Mouse (Mus musculus): ENCODE data around the gene Nlgn2. TPM values are rescaled to one million over a fixed set of nuclear protein-coding genes. Genes with fewer than 3 reads are reported as not detected.

The Nlgn2 gene
- 126 and 130 TPM in 2 replicates for total RNA-seq (2014; rRNA removed)
- 20.8 and 22.3 TPM in 2 replicates for polyA plus RNA-seq (2015; fragmentation: Nextera tagmentation; extraction: Ambion mirVana)

DNA sequence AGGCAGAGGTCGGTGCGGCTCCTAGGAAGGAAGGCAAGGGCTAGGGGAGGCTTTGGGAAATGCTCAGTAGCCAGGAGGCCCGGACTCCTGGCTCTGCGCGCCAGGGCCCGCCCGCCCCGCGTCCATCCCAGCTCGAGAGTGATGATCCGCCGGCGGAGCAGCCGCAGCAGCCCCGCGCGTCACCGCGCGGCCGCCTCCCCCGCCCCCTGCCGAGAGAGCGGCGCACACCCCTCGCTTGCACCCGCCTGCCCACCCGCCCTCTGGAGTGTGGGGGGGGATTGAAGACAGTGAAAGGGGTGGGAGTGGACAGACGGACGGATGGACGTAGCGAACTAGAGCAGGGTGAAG lies at the start of gene Nlgn2:
Gene Nlgn2, minus strand, starts transcription at position 181 of the 348 bp plus-strand sequence.
- Histone ChIP-seq H3K9me3 (ENCODE audit: low read length) (no peaks in the 10 kb centered on the region), H3K4me3 (ENCODE audit: low read length) (peak within 1 kb of the TSS; percentile 72), H3K4me1 (ENCODE audit: insufficient read depth, low read length) (peaks cover 14% of the 10 kb centered on the region), H3K4me2 (ENCODE audit: low read depth, low read length) (peak within 1 kb of the TSS; percentile 86), H3K27ac (peak within 1 kb of the TSS; percentile 88), H3K36me3 (ENCODE audit: insufficient read depth, low read length) (peaks cover 7% of the 10 kb centered on the region), H3K27me3 (ENCODE audit: insufficient read depth, low read length) (no peaks in the 10 kb centered on the region), H3K9ac (replicated peaks; ENCODE audit: low read length) (peak within 1 kb of the TSS; percentile 79)
- peak; percentile 14; the same call in 1 of the 2 replicates for TF ChIP-seq CTCF (IDR thresholded peaks at IDR 0.05; ENCODE audit: low read depth)
- WGBS, result 0% methylated on average over 32 of the region's 32 CpGs
- DNase-seq (ENCODE audit: low spot score), result peak; percentile 93
- no peak for ATAC-seq

DNA sequence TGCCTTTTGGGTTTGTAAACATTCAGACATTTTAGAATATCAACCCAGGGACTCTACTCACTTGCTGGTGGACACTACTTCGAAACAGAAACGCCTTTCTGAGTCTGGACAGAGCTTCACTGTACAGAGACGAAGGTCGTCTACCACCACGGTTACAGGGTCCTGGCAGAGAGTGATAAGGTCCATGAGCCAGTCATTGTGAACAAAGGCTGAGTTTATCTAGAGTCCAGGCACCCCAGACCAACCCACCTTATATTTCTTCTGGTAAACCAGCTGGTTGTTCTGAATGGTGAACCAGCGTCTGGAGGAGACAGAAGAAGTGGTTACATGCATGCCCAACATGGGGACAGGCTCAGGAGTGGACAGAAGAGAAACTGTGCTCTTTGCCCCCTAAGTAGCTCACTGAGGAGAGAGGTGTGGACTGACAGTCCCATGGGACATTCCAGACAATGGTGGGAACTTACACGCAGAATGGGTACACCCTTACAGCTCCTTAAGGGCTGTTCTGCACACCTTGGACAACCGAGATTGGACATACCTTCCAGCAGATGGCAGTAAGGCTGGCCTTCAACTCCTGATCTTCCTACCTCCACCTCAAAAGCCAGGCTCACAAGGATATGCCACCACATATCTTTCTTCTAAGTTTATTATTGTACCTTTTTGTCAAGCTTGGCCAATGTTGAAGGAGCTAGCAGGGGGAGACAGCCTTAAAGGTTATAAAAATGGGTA lies 49.5 kb upstream of the Nlgn2 start:
- 76% methylated on average over 8 of the region's 8 CpGs for WGBS
- no peak overlapping the region for H3K4me3 ChIP-seq (ENCODE audit: low read length)
- no peak for ATAC-seq
- H3K9me3 ChIP-seq (ENCODE audit: low read length), result no peaks in the 10 kb centered on the region
- no peak overlapping the region for H3K27ac ChIP-seq
- peak; percentile 42 for TF ChIP-seq CTCF (IDR thresholded peaks at IDR 0.05; ENCODE audit: low read depth)
- no peak for DNase-seq (ENCODE audit: low spot score)
- H3K4me1 ChIP-seq (ENCODE audit: insufficient read depth, low read length), result no peaks in the 10 kb centered on the region
- H3K36me3 ChIP-seq (ENCODE audit: insufficient read depth, low read length), result no peaks in the 10 kb centered on the region
- H3K27me3 ChIP-seq (ENCODE audit: insufficient read depth, low read length), result no peaks in the 10 kb centered on the region
- H3K9ac ChIP-seq (replicated peaks; ENCODE audit: low read length), result no peak overlapping the region
- no peak overlapping the region for H3K4me2 ChIP-seq (ENCODE audit: low read depth, low read length)

DNA sequence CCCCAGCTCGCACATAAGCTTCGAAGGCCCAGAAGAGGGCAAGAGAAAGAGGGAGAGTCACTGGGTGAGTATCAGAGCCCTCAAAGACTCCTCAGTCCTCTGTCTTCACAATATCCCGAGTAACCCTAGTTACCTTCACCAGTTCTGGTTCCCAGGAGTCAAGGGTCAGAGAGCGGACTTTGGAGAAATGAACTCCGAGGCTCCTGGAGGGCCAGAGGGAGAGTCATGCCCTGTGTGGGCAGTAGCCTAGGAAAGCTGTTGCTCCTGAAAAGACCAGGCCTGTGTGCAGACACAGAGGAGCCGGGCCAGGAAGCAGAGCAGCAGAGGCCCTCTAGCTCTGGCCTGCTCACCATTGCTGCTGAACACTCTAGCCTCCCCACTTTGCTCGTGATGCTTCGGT lies 47.1 kb upstream of the Nlgn2 start:
- 81% methylated on average over 8 of the region's 8 CpGs for WGBS
- ATAC-seq, result no peak

DNA sequence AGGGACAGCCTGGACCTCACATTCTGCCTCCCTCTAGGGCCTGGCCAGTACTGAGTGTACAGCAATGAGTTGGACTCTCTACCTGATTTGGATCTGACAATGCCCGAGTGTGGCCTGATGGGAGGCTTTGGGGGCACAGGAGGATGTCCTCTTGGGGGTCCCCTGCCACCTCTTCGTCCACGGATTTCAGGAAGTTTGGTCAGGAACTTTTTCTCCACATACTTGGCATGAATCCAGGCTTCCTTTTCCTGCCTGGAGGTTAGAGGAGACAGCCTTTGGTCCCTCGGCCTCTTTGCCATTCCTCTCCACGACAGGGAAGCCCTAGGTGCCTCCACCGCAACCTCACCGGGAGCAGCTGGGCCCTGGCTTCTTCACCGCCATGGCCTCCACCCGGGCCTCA lies 46.7 kb upstream of the Nlgn2 start:
- ATAC-seq, result no peak
- no peaks in the 10 kb centered on the region for H3K27me3 ChIP-seq (ENCODE audit: insufficient read depth, low read length)
- H3K4me1 ChIP-seq (ENCODE audit: insufficient read depth, low read length), result no peaks in the 10 kb centered on the region
- no peak overlapping the region for H3K4me2 ChIP-seq (ENCODE audit: low read depth, low read length)
- H3K36me3 ChIP-seq (ENCODE audit: insufficient read depth, low read length), result no peaks in the 10 kb centered on the region
- H3K4me3 ChIP-seq (ENCODE audit: low read length), result no peak overlapping the region
- no peak overlapping the region for H3K27ac ChIP-seq
- no peaks in the 10 kb centered on the region for H3K9me3 ChIP-seq (ENCODE audit: low read length)
- H3K9ac ChIP-seq (replicated peaks; ENCODE audit: low read length), result no peak overlapping the region
- WGBS, result 74% methylated on average over 9 of the region's 9 CpGs
- DNase-seq (ENCODE audit: low spot score), result no peak
- TF ChIP-seq CTCF (IDR thresholded peaks at IDR 0.05; ENCODE audit: low read depth), result no peak

More for the DNA sequence above, 47.1 kb upstream of the Nlgn2 start:
- Histone ChIP-seq H3K27ac (no peak overlapping the region), H3K4me1 (ENCODE audit: insufficient read depth, low read length) (no peaks in the 10 kb centered on the region), H3K36me3 (ENCODE audit: insufficient read depth, low read length) (no peaks in the 10 kb centered on the region), H3K4me3 (ENCODE audit: low read length) (no peak overlapping the region), H3K27me3 (ENCODE audit: insufficient read depth, low read length) (no peaks in the 10 kb centered on the region), H3K9me3 (ENCODE audit: low read length) (no peaks in the 10 kb centered on the region), H3K4me2 (ENCODE audit: low read depth, low read length) (no peak overlapping the region), H3K9ac (replicated peaks; ENCODE audit: low read length) (no peak overlapping the region)
- TF ChIP-seq CTCF (IDR thresholded peaks at IDR 0.05; ENCODE audit: low read depth), result no peak
- DNase-seq (ENCODE audit: low spot score), result no peak

DNA sequence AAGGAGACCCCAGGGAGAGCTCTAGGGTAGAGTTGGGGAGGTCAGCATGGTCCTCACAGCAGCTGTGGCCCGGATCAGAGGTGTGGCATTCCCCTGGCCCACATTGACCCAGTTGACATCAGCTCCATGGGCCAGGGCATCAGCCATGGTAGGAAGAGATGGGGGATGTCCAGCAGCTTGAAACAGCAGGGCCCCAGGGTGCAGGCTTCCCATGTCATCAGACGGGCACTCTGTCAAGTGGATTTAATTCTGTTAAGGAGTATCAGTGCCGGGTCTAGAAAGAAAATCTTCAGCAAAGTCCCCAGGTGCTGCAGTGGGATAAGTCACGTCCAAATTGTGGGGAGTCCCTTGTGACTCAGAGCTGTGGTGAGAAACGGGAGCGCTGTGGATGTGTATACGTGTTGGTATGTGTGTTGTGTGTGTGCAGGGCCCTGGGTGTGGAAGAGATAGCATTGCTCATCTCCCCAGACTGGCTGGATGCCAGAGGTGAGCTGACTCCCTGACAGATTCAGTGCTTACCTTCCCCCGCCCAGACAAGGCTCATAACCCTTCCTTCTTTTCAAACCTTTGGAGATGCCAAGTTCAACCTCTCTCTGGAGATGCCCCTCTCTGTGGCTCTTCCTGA lies 46.1 kb upstream of the Nlgn2 start:
- Histone ChIP-seq H3K27ac (no peak overlapping the region), H3K4me2 (ENCODE audit: low read depth, low read length) (no peak overlapping the region), H3K9ac (replicated peaks; ENCODE audit: low read length) (no peak overlapping the region), H3K4me3 (ENCODE audit: low read length) (no peak overlapping the region), H3K27me3 (ENCODE audit: insufficient read depth, low read length) (no peaks in the 10 kb centered on the region), H3K9me3 (ENCODE audit: low read length) (no peaks in the 10 kb centered on the region), H3K4me1 (ENCODE audit: insufficient read depth, low read length) (no peaks in the 10 kb centered on the region), H3K36me3 (ENCODE audit: insufficient read depth, low read length) (no peaks in the 10 kb centered on the region)
- 86% methylated on average over 8 of the region's 8 CpGs for whole genome bisulfite sequencing
- ATAC-seq (no peak), DNase-seq (ENCODE audit: low spot score) (no peak)
- TF ChIP-seq CTCF (IDR thresholded peaks at IDR 0.05; ENCODE audit: low read depth), result no peak

DNA sequence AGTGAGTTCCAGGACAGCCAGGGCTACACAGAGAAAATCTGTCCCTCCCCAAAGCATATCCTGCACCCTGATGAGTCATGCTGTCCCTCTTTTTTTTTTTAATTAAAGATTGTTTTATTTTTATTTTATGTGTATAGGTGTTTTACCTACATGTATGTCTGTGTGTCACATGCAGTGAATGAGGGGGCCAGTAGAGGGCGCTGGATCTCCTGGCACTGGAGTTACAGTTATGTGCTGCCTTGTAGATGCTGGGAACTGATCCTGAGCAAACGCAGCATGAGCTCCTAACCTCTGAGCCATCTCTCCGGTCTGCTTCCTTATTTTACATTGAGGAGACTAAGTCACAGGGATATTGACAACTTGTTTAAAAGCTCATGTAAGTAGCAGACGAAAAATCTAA lies 45.5 kb upstream of the Nlgn2 start:
- Histone ChIP-seq H3K27ac (no peak overlapping the region), H3K9me3 (ENCODE audit: low read length) (no peaks in the 10 kb centered on the region), H3K36me3 (ENCODE audit: insufficient read depth, low read length) (no peaks in the 10 kb centered on the region), H3K27me3 (ENCODE audit: insufficient read depth, low read length) (no peaks in the 10 kb centered on the region), H3K4me1 (ENCODE audit: insufficient read depth, low read length) (no peaks in the 10 kb centered on the region), H3K9ac (replicated peaks; ENCODE audit: low read length) (no peak overlapping the region), H3K4me3 (ENCODE audit: low read length) (no peak overlapping the region), H3K4me2 (ENCODE audit: low read depth, low read length) (no peak overlapping the region)
- ATAC-seq (no peak), DNase-seq (ENCODE audit: low spot score) (no peak)
- peak; percentile 47 for TF ChIP-seq CTCF (IDR thresholded peaks at IDR 0.05; ENCODE audit: low read depth)
- WGBS, result 70% methylated on average over 4 of the region's 4 CpGs
